In genomic region chr6:144250625-144251181, GRCm38 (mm10) we compare ENCODE assay signal across 16 mouse cellular contexts.
DNase-seq lines count a peak whose midpoint lies in the region; ATAC-seq and TF ChIP-seq lines count a peak whose summit lies in the region.
"Had no signal": no experiment of that assay in that cellular context is flagged by ENCODE, and none has a peak within 500 bp of the region (broad histone marks: within the 10 kb centered on the region; RNA-seq: fewer than 3 reads in every experiment).

No protein-coding gene starts in this region.

- H3K4me1 ChIP-seq in E14TG2a.4 (replicated peaks; ENCODE audit: low read depth, low read length) = peaks cover 39% of the 10 kb centered on the region
- H3K4me1 ChIP-seq in forebrain, embryonic 11.5 days (replicated peaks; ENCODE audit: control insufficient read depth, insufficient read depth, low read length) = peaks cover 12% of the 10 kb centered on the region
- H3K4me1 ChIP-seq: lung, embryonic 15.5 days had no signal

- peak; percentile 45 for ATAC-seq in forebrain, embryonic 11.5 days (replicated peaks; ENCODE audit: low FRiP score)

- peak overlapping the region; percentile 76 for H3K27ac ChIP-seq in forebrain, embryonic 11.5 days (ENCODE audit: low read depth, low read length)
- H3K27ac ChIP-seq: gastrocnemius, adult 2 months; hindbrain, embryonic 15.5 days; left cerebral cortex, adult 2 months; lung, embryonic 15.5 days had no signal

- no peaks in the 10 kb centered on the region; the same call in 1 of the 2 replicates for H3K27me3 ChIP-seq in E14TG2a.4 (ENCODE audit: insufficient read depth, low read length)
- no peaks in the 10 kb centered on the region for H3K27me3 ChIP-seq in forebrain, embryonic 11.5 days (ENCODE audit: control insufficient read depth, insufficient read depth, low read length)
- H3K27me3 ChIP-seq: heart, embryonic 12.5 days; hindbrain, embryonic 15.5 days; lung, embryonic 15.5 days had no signal

- H3K36me3 ChIP-seq in E14TG2a.4 (ENCODE audit: insufficient read depth, low read length) = no peaks in the 10 kb centered on the region
- no peaks in the 10 kb centered on the region for H3K36me3 ChIP-seq in forebrain, embryonic 11.5 days (ENCODE audit: control insufficient read depth, insufficient read depth, low read length)
- H3K36me3 ChIP-seq: heart, embryonic 12.5 days; hindbrain, embryonic 15.5 days; lung, embryonic 15.5 days had no signal

- DNase-seq in WW6 (ENCODE audit: low read depth, low spot score) = peak; percentile 34
- DNase-seq in forebrain, embryonic 11.5 days (ENCODE audit: low spot score) = no peak
- DNase-seq in mesoderm, embryonic 11.5 days (ENCODE audit: low read depth, low spot score) = peak; percentile 54
- DNase-seq in right cerebral cortex, postnatal 10 days (ENCODE audit: low spot score in 2 of 2) = no peak
- no peak for DNase-seq in yolk sac, embryonic 10.5 days (ENCODE audit: low spot score)
- DNase-seq in right cerebral cortex, postnatal 36 days (ENCODE audit: low spot score in 2 of 2) = no peak
- DNase-seq in urinary bladder, postnatal 36 days (ENCODE audit: low spot score in 2 of 2) = no peak
- DNase-seq: cerebellum, adult 11-12 months; gastrocnemius, adult 2 months; kidney, adult 8-10 months; thymus, postnatal 25 days had no signal

- no peak overlapping the region for H3K4me2 ChIP-seq in forebrain, embryonic 11.5 days (ENCODE audit: low read depth, low read length, severe bottlenecking)
- H3K4me2 ChIP-seq: heart, embryonic 12.5 days; hindbrain, embryonic 15.5 days; lung, embryonic 15.5 days had no signal

- WGBS in forebrain, embryonic 11.5 days = 11% methylated on average over 6 of the region's 6 CpGs

- no peak for TF ChIP-seq CTCF in E14TG2a.4 (conservative IDR thresholded peaks at IDR 0.05; ENCODE audit: low read length)

- no peak overlapping the region for H3K9ac ChIP-seq in forebrain, embryonic 11.5 days (ENCODE audit: low read length)
- H3K9ac ChIP-seq: heart, embryonic 12.5 days; hindbrain, embryonic 15.5 days; lung, embryonic 15.5 days had no signal

- H3K4me3 ChIP-seq in E14TG2a.4 (replicated peaks; ENCODE audit: low read length) = peak overlapping the region; percentile 5; the same call in 1 of the 2 replicates
- no peak overlapping the region for H3K4me3 ChIP-seq in forebrain, embryonic 11.5 days (ENCODE audit: low read depth, low read length)
- H3K4me3 ChIP-seq: gastrocnemius, adult 2 months; heart, embryonic 12.5 days; hindbrain, embryonic 15.5 days; left cerebral cortex, adult 2 months; lung, embryonic 15.5 days had no signal

- H3K9me3 ChIP-seq in E14TG2a.4 (ENCODE audit: low read length) = no peaks in the 10 kb centered on the region
- H3K9me3 ChIP-seq in forebrain, embryonic 11.5 days (ENCODE audit: control insufficient read depth, low read length) = no peaks in the 10 kb centered on the region
- H3K9me3 ChIP-seq: heart, embryonic 12.5 days; hindbrain, embryonic 15.5 days; lung, embryonic 15.5 days had no signal

Comparison
In these comparisons a context has a peak if more than half of its experiments do, and no peak if none do; other contexts are left out.
1. DNase-seq: peak in WW6 (single experiment) and mesoderm, embryonic 11.5 days (single experiment); none in forebrain, embryonic 11.5 days (single experiment), right cerebral cortex, postnatal 10 days (0 of 2), yolk sac, embryonic 10.5 days (single experiment), right cerebral cortex, postnatal 36 days (0 of 2) and urinary bladder, postnatal 36 days (0 of 2).